Mouse (Mus musculus) fat pad, adult 2 months (tissue): ENCODE measurements around the gene Azin2.

Experiments
- DNase-seq: peaks from one replicate; pipeline ENCODE4 v3.0.0-alpha.2; 2011; ENCODE audit warnings: low read depth, low spot score; ENCODE audit errors: extremely low read depth

Gene Azin2

DNA sequence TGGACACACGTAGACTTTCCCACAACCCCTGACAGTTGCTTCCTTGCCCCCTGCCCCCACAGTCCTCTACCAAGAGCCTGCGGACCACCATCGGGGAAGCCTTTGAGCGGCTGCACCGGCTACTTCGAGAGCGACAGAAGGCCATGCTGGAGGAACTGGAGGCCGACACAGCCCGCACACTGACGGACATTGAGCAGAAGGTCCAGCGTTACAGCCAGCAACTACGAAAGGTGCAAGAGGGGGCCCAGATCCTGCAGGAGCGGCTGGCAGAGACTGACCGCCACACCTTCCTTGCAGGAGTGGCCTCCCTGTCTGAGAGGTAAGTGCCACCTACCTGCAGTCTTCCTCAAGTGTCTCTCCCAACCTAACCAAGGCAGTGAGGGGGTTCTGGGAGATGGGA, 61.8 kb downstream of the Azin2 start:
- DNase-seq = no peak

DNA sequence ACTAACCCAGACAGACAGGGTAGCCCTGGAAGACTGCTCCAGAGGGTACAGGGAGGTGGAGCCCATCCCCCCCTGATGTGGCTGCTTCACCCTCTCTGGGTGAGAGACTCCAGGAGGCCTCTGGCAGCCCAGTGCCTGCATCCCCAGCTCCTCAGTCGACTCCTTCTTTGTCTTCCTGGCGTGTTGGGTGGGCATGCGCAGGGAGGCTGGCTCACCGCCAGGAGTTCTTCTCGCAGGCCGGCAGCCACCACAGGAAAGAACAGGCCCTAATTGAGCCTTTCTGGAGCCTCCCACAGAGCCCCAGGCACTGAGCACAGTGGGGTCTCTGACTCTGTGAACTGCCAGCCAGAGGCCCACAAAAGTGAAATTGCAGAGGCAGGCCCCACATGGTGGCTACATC, 62.9 kb downstream of the Azin2 start:
- DNase-seq = no peak

DNA sequence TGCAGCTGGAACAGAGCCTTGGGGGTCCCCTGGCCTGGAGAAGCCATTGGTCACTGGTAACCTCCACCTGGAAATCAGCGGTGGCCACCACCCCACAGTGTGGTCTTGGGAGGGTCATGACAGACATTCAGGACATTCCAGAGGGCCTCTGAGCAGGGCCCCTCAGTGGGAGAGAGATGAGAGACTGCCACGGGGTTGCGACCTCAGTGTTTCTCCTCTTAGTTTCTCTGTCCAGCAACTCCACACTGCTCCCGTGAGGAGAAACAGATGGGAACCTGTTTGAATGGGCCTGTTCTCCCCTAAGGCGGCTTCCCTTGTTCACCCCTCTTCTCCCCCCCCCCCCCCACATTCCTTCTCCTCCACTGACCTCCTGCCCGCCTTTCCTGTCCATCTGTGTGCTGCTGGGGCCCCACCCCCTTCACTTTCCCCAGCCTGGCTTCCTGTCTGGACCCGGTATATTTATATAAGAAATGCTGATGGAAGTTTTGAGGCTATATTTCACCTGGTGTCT, 64.3 kb downstream of the Azin2 start:
- no peak for DNase-seq

DNA sequence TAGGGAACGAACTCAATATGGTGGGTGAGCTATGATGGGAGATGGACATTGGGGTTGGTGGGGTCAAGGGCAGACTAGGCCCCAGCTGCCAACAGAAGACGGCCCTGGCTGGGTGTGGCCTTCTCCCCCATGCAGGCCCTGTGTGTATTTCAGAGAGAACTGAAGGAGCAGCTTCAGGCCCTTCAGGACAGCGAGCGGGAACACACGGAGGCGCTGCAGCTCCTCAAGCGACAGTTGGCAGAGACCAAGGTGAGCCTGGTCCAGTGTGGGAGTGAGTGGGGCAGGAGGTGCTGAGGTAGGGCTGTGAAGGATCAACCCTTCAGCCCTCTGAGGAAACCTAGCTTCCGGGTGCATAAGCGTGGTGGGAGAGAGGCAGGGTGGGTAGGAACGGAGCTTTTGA, 65.6 kb downstream of the Azin2 start:
- no peak for DNase-seq

DNA sequence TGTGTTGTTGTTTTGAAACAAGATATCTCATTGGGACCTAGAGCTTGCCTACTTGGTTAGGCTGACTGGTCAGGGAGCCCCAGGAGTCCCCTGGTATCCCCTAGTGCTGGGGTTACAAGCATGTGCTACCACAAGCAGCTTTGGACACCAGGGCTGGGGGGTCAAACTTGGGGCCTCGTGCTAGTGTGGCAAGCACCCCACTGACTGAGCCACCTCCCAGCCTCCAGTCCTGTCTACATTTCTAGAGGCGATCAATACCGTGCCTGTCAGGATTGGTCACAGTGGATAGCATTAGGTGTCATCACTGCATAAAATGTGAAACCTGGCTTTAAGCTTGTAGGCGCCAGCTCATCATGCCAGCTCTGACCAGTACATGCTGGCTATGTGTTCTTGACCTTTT, 66.4 kb downstream of the Azin2 start:
- DNase-seq = no peak

DNA sequence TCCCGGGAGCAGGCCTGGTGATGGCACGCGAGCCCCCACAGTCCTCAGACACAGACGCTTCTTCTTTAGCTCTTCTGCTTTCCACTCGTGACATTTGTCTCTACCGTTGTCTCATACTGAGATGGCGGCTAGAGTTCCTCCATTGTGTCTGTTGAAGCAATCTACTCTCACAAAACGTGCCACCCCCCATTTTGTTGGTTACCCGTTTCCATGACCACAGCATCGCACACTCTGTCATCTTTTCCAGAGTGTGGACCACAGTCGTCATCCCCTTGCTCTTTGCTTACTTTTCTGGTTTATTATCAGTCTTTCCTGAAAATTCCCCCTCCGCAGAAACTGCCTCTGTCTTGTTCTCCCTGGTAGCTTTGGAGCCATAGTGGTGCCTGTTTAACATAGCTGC, 68.1 kb downstream of the Azin2 start:
- no peak for DNase-seq

DNA sequence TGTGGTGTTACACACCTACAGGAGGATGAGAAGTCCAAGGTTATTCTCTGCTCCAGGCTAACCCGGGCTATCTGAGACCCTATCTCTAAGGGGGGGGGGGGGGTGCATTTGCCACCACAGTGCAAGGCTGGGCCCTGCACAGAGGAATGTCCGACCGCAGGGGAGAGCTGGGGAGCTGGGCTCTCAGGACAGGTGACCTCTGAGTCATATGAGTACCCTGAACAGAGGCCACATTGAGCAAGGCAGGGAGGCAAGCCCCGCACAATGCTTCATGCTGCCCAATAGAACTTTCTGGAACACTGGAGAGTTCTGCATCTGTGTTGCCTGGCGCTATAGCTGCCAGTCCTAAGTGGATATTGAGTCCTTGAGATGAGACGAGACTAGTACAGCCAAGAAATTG, 70.1 kb downstream of the Azin2 start:
- DNase-seq = no peak

DNA sequence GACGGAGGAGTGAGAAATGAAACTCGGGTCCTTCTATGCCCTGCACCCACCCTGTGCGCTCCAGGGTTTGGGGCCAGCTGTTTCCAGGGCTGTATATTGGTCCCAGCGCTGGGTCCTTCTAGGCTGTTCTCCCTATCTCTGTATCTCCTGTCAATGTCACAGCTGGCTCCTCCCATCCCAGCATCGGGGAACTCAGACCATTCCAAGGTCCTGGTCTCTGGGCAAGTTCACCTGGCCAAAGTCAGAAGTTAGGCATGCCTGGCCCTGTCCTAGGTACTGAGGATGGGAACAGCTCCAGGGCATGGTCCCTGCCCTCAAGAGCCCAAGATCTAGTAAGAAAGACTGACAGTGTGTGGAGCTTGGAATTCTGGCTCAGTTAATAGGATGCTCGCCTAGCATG, 70.5 kb downstream of the Azin2 start:
- no peak for DNase-seq

DNA sequence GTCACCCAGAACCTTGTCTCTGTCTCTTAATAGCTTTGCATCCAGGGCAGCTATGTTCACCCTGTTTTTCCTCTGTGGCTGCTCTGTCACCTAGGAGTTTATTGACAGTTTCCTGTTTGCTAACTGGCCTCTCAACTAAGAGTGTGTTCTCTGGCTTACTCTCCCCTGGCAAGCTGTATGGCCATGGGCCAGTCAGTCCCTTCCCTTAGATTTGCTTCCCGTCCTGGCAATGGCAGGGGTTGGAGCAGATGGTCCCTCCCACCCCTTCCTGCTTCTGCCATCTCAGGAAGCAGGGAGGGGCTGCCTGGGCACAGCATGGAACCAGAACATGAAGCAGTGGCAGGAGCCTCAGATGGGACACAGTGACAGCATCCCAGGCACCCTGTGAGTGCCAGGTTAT, 71.1 kb downstream of the Azin2 start:
- no peak for DNase-seq

DNA sequence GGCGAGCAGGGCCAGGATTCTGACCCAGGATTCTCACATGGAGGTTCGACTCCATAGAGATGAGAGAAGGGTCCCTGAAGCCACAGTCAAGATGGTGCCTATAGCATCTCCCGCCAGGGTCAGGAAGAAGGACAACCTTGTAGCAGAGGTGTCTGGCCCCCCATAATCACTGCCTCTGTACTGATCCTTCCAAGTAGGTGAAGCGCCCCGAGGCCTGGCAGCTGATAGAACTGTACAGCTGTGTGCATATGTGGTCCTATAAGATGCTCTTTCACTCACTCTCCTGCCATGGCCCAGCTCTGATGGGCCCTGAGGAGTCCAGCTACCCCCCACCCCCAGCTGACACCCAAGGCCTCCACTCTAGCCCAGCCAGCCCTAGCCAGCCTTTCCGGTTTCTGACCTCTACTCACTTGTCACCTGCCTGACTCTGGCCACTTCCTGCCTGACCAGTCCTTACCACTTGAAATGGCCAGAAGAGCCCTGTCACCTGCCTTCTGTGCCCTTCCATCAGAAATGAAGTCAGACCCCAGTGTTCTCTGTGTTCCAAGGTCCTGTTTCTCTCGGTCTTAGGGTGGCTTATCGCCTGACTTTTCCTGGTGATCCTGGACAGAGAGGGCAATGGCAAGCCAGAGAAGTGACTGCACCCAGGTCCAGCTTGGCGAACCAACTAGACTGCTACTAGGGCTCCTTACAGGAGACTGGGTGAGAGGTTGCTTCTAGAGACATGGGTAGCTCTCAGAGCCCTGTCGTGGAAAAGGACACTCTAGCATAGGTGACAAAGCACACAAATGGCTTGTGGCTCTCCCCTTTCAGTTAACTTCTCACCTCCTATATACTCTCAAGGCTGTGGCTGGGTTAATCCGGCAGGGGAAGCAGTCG, 72.3 kb downstream of the Azin2 start:
- no peak for DNase-seq

DNA sequence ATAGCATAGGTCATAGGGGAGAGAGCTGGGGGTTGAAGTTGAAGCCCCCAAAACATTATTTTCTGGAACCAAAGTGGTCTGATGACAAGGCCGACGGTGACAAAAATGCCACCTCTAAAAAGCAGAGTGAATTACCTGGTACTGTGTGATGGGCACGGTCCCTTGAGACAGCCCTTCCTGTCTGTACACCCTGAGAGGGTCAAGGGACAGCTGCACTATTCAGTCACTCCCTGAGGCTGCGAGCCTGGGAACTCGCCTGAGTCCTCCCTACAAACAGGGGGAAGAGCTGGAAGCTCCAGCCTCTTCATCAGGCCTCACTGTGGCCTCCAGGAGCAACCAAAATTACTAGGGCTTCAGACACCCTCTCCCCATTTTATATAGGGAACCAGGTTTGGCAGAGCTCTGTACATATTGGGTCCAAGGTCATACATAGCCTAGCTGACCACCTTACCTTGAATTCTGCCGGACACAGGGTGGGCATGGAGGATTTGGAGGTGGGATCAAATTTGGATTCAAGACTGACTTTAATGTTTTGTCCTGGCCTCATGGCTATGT, 73.7 kb downstream of the Azin2 start:
- no peak for DNase-seq

DNA sequence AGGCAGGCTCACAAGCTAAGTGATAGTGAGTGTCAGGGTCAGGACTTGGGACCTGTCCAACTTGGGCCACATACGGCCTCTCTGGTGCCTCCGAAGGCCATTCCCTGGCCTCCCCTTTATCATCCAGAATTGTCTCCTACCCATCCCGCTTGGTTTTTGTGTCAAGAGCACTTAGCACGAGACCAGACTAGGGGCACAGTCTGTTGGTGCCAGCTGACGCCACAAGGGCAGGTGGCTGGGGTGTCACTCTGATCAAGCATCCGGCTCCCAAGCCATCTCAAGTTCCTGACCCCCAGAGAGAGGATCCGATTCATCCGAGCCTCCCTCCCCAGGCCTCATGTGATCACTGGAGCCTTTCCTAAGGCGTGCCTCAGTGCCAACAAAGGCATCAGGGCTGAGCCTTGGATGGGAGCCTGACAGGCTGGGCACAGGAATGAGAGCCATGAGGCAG, 74.6 kb downstream of the Azin2 start:
- no peak for DNase-seq

DNA sequence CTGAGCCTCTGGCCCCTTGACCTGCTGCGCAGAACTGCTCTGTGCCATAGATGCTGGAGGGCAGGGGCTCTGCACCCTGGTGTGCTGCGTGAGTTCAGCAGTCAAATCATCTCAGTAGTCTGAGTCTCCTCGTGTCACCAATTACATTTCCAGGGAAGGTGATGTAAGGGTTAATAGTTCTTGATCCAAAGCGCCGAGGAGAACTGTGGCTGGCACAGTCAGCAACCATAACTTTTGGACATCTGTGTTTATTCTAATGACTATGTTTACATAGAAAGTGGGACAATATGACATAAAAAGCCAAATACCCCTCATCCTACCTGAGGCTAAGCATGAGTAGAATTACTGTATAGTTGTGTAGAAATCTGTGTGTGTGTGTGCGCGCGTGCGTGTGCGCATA, 75.2 kb downstream of the Azin2 start:
- DNase-seq = no peak

DNA sequence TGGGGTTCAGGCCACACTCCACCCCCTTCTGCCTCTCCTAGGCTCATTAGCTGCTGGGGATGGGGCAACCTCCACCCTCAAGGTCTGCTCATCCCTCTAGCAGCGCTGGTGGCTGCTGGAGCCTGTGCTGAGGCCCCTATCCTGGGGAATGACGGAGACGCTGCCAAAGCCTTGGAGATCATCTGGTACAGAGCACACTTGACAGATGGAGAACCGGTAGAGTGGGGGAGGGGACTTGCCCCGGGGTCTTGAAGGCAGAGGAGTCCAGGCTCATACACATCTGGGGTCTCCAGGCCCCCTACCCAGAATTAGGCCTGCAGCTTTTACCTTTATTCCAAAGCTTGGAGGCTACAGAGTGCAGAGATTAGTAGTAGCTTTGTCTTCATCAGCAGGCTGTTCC, 75.7 kb downstream of the Azin2 start:
- no peak for DNase-seq

DNA sequence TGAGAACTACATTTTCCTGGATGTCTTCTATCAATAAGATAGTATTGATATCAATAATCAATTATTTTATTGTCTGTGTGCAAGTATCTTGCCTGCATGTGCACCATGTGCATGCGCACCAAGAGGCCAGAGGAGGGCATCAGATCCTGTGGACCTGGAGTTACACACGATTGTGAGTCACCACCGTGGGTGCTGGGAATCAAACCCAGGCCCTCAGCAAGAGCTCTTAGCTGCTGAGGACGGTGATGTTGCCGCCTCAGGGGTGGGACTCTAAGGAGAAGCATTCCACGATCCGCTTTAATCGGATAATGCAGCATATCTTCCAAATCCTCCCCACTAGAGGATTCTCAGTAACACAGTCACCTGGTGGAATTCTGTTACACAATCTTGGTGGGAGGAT, 76.7 kb downstream of the Azin2 start:
- DNase-seq = no peak

DNA sequence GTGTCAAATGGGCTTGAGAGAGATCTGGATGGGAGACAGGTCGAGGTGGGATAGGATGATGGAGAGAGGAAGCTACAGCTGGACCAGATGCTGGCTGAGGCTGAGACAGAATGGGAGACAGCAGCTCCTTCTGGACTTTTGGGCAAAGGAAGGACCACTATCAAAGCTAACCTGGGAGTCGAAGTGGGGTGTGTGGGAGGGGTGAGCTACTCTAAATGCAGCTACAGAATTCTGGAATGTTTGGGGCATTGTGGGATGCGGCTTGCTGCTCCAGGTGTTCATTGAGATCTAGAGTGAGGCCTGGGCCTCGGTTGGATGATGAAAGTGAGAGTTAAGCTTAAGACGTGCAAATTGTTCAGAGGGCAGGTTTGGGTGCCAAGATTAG, 77.5 kb downstream of the Azin2 start:
- DNase-seq = no peak

DNA sequence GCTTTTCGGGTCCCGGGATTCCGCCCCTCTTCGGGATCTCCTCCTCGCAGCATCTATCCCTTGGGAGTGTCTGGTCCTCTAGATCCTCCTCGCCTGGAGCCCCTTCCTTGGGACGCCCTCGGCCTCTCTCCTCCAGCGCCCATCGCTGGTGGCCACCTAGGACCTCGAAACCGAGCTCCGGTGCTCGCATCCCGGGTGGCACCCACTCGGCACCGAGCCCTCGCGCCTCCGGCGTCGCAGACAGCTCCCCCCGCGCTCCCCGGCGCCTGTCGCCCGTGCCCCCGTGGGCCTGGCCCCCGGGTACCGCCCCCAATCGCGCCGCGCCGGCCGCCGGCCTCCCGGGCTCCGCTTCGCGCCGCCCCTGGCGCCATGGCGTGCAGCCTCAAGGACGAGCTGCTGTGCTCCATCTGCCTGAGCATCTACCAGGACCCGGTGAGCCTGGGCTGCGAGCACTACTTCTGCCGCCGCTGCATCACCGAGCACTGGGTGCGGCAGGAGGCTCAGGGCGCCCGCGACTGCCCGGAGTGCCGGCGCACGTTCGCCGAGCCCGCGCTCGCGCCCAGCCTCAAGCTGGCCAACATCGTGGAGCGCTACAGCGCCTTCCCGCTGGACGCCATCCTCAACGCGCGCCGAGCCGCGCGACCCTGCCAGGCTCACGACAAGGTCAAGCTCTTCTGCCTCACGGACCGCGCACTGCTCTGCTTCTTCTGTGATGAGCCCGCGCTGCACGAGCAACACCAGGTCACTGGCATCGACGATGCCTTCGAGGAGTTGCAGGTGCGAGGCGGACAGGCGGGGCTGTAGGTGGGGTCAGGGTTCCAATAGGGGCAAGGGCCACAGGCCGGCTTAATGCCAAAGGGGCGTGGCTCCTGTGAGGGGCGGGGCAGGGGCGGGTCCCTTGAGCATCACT, 78.2 kb downstream of the Azin2 start:
- DNase-seq = no peak

DNA sequence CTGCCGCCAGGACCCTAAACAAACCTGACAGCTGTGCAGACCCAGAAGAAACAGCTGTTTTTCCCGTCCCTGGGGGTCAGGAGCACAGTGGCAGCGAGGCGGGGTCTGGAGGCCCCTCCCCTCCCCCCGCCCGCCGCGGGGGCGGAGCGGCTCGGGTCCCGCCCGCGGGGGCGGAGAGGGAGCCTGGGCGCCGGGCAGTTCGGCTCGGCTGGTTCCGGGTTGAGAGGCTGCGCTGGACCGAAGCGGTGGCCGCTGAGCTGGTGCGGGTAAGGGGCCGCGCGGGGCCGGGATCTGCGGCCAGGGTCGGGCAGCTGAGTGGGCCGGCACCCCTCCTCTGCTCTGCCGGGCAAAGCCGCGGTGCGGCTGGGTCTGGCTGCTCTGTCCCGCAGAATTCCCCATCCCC, 78.9 kb downstream of the Azin2 start, which contains the start of gene Trim62:
Gene Trim62 (plus strand): TSS at position 202 of the 403 bp plus-strand sequence.
- DNase-seq = no peak
